Mouse (Mus musculus): ENCODE results near the gene Tbc1d10a. TPM values are rescaled to one million over a fixed set of nuclear protein-coding genes. Genes with fewer than 3 reads are reported as not detected.

Gene Tbc1d10a
- polyA plus RNA-seq, 1 experiment from 2014 or later = 22.1 TPM

DNA sequence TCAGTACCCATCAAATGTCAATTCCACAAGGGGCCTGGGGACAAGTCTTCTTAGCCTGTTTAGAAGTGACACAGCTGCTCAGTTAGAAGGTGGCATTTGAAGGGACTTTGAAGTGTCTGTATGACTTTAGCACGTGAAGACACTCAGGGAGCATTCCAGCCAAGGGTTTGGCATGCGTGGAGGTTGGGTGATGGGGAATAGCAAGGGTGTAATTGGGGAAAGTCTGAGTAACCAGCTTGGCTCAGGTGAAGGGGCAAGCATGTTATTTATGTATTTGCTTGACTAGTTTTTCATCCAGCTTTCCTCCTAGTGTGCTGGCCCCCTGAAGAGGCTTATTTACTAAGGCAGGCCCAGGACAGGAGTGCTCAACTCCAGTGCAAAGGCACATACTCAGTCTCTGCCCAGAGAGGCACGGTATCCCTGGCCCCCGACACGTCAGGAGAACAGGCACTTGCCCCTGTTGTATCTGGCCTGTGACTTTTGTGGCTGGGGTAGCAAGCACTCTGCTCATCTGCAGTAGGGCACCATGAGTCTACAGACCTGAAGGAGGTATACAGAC is 18.6 kb downstream of the Tbc1d10a start:
- Histone ChIP-seq H3K36me3 (ENCODE audit: control insufficient read depth, insufficient read depth, low read length) (no peaks in the 10 kb centered on the region), H3K4me2 (ENCODE audit: low read depth) (no peak overlapping the region), H3K4me1 (ENCODE audit: control insufficient read depth, insufficient read depth, low read length) (no peaks in the 10 kb centered on the region), H3K4me3 (ENCODE audit: low read depth, low read length) (no peak overlapping the region), H3K9me3 (ENCODE audit: control insufficient read depth, low read length) (no peaks in the 10 kb centered on the region), H3K27me3 (ENCODE audit: control insufficient read depth, insufficient read depth, low read length) (no peaks in the 10 kb centered on the region), H3K9ac (ENCODE audit: low read length) (no peak overlapping the region), H3K27ac (ENCODE audit: low read depth, low read length) (no peak overlapping the region)
- 82% methylated on average over 5 of the region's 5 CpGs for WGBS
- ATAC-seq (ENCODE audit: insufficient read depth, low FRiP score, low TSS enrichment) (no peak), DNase-seq (ENCODE audit: low spot score) (no peak)

DNA sequence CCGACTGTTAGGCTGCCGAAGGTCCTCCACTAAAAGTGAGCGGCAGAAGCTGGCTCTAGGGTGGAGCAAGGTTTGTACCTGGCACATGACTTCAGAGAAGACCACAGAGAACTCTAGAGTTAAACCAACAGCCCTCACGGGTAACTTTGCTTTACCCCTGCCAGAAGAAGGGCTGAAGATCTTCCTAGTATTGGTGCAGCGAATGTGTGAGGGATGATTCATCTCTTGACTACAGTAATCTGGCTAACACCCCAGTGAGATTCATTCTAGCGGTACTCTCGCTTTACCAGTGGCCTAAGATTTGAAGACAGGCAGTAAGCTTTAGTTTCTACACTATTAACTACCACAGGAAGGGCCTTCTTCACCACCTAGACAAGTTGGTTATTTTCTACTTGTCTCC is 19.4 kb downstream of the Tbc1d10a start:
- H3K9me3 ChIP-seq (ENCODE audit: control insufficient read depth, low read length) = no peaks in the 10 kb centered on the region
- DNase-seq (ENCODE audit: low spot score) = no peak
- no peaks in the 10 kb centered on the region for H3K4me1 ChIP-seq (ENCODE audit: control insufficient read depth, insufficient read depth, low read length)
- H3K4me3 ChIP-seq (ENCODE audit: low read depth, low read length) = no peak overlapping the region
- no peaks in the 10 kb centered on the region for H3K27me3 ChIP-seq (ENCODE audit: control insufficient read depth, insufficient read depth, low read length)
- no peak for ATAC-seq (ENCODE audit: insufficient read depth, low FRiP score, low TSS enrichment)
- H3K9ac ChIP-seq (ENCODE audit: low read length) = no peak overlapping the region
- H3K36me3 ChIP-seq (ENCODE audit: control insufficient read depth, insufficient read depth, low read length) = no peaks in the 10 kb centered on the region
- H3K27ac ChIP-seq (ENCODE audit: low read depth, low read length) = no peak overlapping the region
- H3K4me2 ChIP-seq (ENCODE audit: low read depth) = no peak overlapping the region
- 93% methylated on average over 7 of the region's 7 CpGs for WGBS

DNA sequence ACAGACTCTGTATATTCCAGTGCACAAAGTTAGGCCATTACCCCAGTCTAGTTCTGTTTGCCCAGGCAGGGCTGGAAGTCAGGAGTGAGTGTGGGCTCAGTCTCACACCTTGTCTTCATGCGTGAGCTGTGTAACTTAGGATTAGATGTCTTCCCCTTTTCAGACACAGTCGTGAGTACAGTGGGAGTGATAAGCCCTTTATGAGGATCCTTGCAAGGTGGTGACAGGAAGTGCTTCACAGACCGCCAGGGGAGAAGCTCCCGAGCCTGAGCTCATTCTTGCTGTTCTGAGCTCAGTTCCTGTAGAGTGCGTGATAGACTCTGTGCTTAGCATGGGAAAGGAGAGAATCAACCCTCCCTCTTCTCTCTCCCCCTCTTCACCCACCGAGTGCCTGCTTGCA is 20.0 kb downstream of the Tbc1d10a start:
- no peaks in the 10 kb centered on the region for H3K36me3 ChIP-seq (ENCODE audit: control insufficient read depth, insufficient read depth, low read length)
- no peak overlapping the region for H3K4me2 ChIP-seq (ENCODE audit: low read depth)
- H3K27ac ChIP-seq (ENCODE audit: low read depth, low read length) = no peak overlapping the region
- no peak for ATAC-seq (ENCODE audit: insufficient read depth, low FRiP score, low TSS enrichment)
- WGBS = 92% methylated on average over 6 of the region's 6 CpGs
- no peaks in the 10 kb centered on the region for H3K9me3 ChIP-seq (ENCODE audit: control insufficient read depth, low read length)
- no peaks in the 10 kb centered on the region for H3K27me3 ChIP-seq (ENCODE audit: control insufficient read depth, insufficient read depth, low read length)
- no peak for DNase-seq (ENCODE audit: low spot score)
- H3K4me3 ChIP-seq (ENCODE audit: low read depth, low read length) = no peak overlapping the region
- H3K9ac ChIP-seq (ENCODE audit: low read length) = no peak overlapping the region
- no peaks in the 10 kb centered on the region for H3K4me1 ChIP-seq (ENCODE audit: control insufficient read depth, insufficient read depth, low read length)

DNA sequence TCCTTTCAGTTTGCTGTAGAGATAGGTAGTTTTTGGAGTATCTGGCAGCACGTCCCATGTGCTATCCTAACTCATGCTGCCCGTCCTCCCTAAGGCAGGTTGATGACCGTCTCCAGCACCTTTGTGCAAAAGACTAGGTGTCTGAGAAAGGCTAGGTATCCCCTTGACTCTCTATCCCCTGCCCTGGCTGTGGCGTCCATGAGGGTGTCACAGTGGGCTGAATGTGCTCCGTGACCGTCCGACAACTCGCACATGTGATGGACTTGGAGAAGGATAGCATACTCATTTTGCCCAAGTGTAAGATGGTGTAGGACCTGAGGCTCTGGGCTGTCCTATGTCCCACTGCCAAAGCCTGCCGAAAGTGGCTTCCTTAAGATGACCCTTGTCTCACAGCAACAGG is 21.1 kb downstream of the Tbc1d10a start:
- Histone ChIP-seq H3K36me3 (ENCODE audit: control insufficient read depth, insufficient read depth, low read length) (peaks cover 4% of the 10 kb centered on the region), H3K27ac (ENCODE audit: low read depth, low read length) (no peak overlapping the region), H3K4me1 (ENCODE audit: control insufficient read depth, insufficient read depth, low read length) (no peaks in the 10 kb centered on the region), H3K4me2 (ENCODE audit: low read depth) (no peak overlapping the region), H3K9ac (ENCODE audit: low read length) (no peak overlapping the region), H3K27me3 (ENCODE audit: control insufficient read depth, insufficient read depth, low read length) (no peaks in the 10 kb centered on the region), H3K9me3 (ENCODE audit: control insufficient read depth, low read length) (no peaks in the 10 kb centered on the region), H3K4me3 (ENCODE audit: low read depth, low read length) (no peak overlapping the region)
- WGBS = 94% methylated on average over 9 of the region's 9 CpGs
- DNase-seq (ENCODE audit: low spot score) (no peak), ATAC-seq (ENCODE audit: insufficient read depth, low FRiP score, low TSS enrichment) (no peak)

DNA sequence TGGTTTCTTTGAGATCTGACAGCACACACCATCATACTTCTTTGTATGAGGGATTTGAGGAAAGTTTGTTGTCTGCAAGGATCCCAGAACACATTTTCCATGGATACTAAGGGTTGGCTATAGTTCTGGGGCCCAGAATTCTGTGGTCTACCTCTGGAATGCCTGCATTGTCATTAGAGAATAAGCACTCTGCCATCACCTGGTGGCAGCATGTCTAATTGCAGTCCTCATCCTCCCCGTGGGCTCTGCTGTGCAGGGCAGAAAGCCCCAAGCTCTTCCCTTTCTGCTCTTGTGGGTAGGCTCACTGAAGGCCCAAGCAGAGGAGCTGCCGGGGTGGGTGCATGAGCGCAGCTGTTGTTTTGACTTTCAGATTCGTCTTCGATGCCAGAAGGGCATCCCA is 23.0 kb downstream of the Tbc1d10a start:
- Histone ChIP-seq H3K36me3 (ENCODE audit: control insufficient read depth, insufficient read depth, low read length) (peaks cover 4% of the 10 kb centered on the region), H3K27ac (ENCODE audit: low read depth, low read length) (no peak overlapping the region), H3K9me3 (ENCODE audit: control insufficient read depth, low read length) (no peaks in the 10 kb centered on the region), H3K4me1 (ENCODE audit: control insufficient read depth, insufficient read depth, low read length) (no peaks in the 10 kb centered on the region), H3K27me3 (ENCODE audit: control insufficient read depth, insufficient read depth, low read length) (no peaks in the 10 kb centered on the region), H3K4me3 (ENCODE audit: low read depth, low read length) (no peak overlapping the region), H3K9ac (ENCODE audit: low read length) (no peak overlapping the region), H3K4me2 (ENCODE audit: low read depth) (no peak overlapping the region)
- 85% methylated on average over 5 of the region's 5 CpGs for whole genome bisulfite sequencing
- no peak for DNase-seq (ENCODE audit: low spot score)
- ATAC-seq (ENCODE audit: insufficient read depth, low FRiP score, low TSS enrichment) = no peak

DNA sequence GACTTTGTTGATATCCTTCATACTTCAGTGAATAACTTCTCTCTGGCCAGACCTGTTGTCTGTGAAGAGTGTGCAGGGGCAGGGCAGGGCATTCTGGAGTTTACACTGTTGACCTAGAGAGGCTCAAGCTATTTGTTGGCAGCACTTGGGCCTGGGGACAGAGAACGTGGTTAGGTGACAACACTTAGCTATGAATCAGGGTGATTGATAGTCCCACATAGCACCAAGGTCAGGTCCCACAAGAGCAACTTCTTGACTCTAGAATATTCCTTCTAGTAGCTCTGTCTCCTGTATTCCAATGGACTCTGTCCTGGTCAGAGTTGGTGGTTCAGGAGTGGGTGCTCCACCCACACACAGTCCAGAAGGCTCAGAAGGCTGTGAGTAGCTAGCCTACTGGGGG is 24.2 kb downstream of the Tbc1d10a start:
- Histone ChIP-seq H3K36me3 (ENCODE audit: control insufficient read depth, insufficient read depth, low read length) (peaks cover 7% of the 10 kb centered on the region), H3K4me2 (ENCODE audit: low read depth) (no peak overlapping the region), H3K27me3 (ENCODE audit: control insufficient read depth, insufficient read depth, low read length) (no peaks in the 10 kb centered on the region), H3K9ac (ENCODE audit: low read length) (no peak overlapping the region), H3K9me3 (ENCODE audit: control insufficient read depth, low read length) (no peaks in the 10 kb centered on the region), H3K4me1 (ENCODE audit: control insufficient read depth, insufficient read depth, low read length) (no peaks in the 10 kb centered on the region), H3K4me3 (ENCODE audit: low read depth, low read length) (no peak overlapping the region), H3K27ac (ENCODE audit: low read depth, low read length) (no peak overlapping the region)
- WGBS = 45% methylated on average over 1 of the region's 1 CpGs
- ATAC-seq (ENCODE audit: insufficient read depth, low FRiP score, low TSS enrichment) = no peak
- no peak for DNase-seq (ENCODE audit: low spot score)

DNA sequence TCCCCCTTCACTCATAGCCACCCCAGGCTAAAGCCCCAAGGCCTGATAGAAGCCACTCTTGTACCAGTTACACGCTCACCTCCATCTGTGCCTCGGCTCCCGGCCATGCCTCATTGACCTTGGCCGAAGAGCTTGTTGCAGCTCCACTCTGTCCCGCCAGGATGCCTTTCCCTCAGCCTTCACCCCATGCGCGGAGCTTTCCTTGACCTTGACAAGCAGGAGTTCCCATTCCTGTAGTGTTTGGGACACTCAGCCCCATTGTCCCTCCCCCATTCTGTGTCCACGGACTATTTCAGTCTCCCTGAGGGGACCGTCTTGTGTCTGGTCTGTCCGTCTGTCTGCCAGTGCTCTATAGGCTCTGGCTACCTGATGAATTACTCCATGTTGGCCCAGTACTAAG is 26.5 kb downstream of the Tbc1d10a start:
- H3K27ac ChIP-seq (ENCODE audit: low read depth, low read length) = no peak overlapping the region
- no peak overlapping the region for H3K4me2 ChIP-seq (ENCODE audit: low read depth)
- H3K36me3 ChIP-seq (ENCODE audit: control insufficient read depth, insufficient read depth, low read length) = peaks cover 7% of the 10 kb centered on the region
- H3K4me3 ChIP-seq (ENCODE audit: low read depth, low read length) = no peak overlapping the region
- ATAC-seq (ENCODE audit: insufficient read depth, low FRiP score, low TSS enrichment) = no peak
- no peak for DNase-seq (ENCODE audit: low spot score)
- 0 out of 2 replicates have a peak, but pooled peaks cover 4% of the 10 kb centered on the region for H3K4me1 ChIP-seq (ENCODE audit: control insufficient read depth, insufficient read depth, low read length)
- H3K9me3 ChIP-seq (ENCODE audit: control insufficient read depth, low read length) = peaks cover 4% of the 10 kb centered on the region; the same call in 1 of the 2 replicates
- 89% methylated on average over 10 of the region's 10 CpGs for WGBS
- peaks cover under 1% of the 10 kb centered on the region; the same call in 1 of the 2 replicates for H3K27me3 ChIP-seq (ENCODE audit: control insufficient read depth, insufficient read depth, low read length)
- H3K9ac ChIP-seq (ENCODE audit: low read length) = no peak overlapping the region

DNA sequence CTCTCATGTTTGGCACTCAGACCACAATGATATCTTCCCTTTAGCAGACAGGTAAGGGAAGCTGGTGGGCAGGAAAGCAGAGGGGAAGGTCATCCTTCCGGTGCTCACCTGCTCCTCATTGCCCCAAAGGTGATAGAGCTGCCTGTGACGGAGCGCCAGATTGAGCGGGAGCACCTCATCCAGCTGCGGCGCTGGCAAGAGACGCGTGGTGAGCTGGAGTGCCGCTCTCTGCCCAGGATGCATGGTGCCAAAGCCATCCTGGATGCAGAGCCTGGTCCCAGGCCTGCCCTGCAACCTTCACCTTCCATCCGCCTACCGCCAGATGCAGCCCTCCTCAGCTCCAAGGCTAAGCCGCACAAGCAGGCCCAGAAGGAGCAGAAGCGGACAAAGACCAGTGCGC is 28.0 kb downstream of the Tbc1d10a start:
- H3K36me3 ChIP-seq (ENCODE audit: control insufficient read depth, insufficient read depth, low read length) = peaks cover 7% of the 10 kb centered on the region
- no peak overlapping the region for H3K4me2 ChIP-seq (ENCODE audit: low read depth)
- WGBS = 93% methylated on average over 14 of the region's 14 CpGs
- DNase-seq (ENCODE audit: low spot score) (no peak), ATAC-seq (ENCODE audit: insufficient read depth, low FRiP score, low TSS enrichment) (no peak)
- peaks cover 4% of the 10 kb centered on the region; the same call in 1 of the 2 replicates for H3K9me3 ChIP-seq (ENCODE audit: control insufficient read depth, low read length)
- 0 out of 2 replicates have a peak, but pooled peaks cover 7% of the 10 kb centered on the region for H3K4me1 ChIP-seq (ENCODE audit: control insufficient read depth, insufficient read depth, low read length)
- no peak overlapping the region for H3K9ac ChIP-seq (ENCODE audit: low read length)
- no peak overlapping the region for H3K4me3 ChIP-seq (ENCODE audit: low read depth, low read length)
- H3K27me3 ChIP-seq (ENCODE audit: control insufficient read depth, insufficient read depth, low read length) = peaks cover 12% of the 10 kb centered on the region
- H3K27ac ChIP-seq (ENCODE audit: low read depth, low read length) = no peak overlapping the region

DNA sequence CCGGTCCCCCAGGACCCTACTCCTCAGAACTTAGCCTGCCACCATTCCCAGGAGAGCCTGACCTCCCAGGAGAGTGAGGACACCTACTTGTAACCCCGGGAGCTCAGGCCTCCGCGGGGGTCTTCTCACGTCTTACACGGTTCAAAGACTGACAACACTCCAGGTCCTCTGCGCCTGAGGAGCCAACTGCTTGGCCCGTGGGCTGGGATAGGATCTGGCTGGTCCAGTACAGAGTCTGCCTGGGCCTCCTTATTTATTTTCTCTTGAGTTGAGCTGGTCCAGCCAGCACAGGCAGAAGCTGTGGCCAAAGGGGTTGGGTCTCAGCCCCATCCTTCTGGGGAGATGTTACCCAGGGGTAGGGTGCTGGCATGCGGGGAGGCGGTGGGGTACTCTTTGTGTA is 28.5 kb downstream of the Tbc1d10a start:
- DNase-seq (ENCODE audit: low spot score) = no peak
- Histone ChIP-seq H3K36me3 (ENCODE audit: control insufficient read depth, insufficient read depth, low read length) (peaks cover 7% of the 10 kb centered on the region), H3K9me3 (ENCODE audit: control insufficient read depth, low read length) (peaks cover 4% of the 10 kb centered on the region; the same call in 1 of the 2 replicates), H3K4me2 (ENCODE audit: low read depth) (no peak overlapping the region), H3K4me1 (ENCODE audit: control insufficient read depth, insufficient read depth, low read length) (0 out of 2 replicates have a peak, but pooled peaks cover 7% of the 10 kb centered on the region), H3K4me3 (ENCODE audit: low read depth, low read length) (no peak overlapping the region), H3K9ac (ENCODE audit: low read length) (no peak overlapping the region), H3K27me3 (ENCODE audit: control insufficient read depth, insufficient read depth, low read length) (peaks cover 12% of the 10 kb centered on the region), H3K27ac (ENCODE audit: low read depth, low read length) (no peak overlapping the region)
- ATAC-seq (ENCODE audit: insufficient read depth, low FRiP score, low TSS enrichment) = no peak
- WGBS = 88% methylated on average over 10 of the region's 10 CpGs

All from neural tube, embryonic 11.5 days (tissue).